Mouse (Mus musculus): ENCODE results near the gene Pax3. TPM values are rescaled to one million over a fixed set of nuclear protein-coding genes. Genes with fewer than 3 reads are reported as not detected.

Gene Pax3
- polyA plus RNA-seq, 1 experiment from 2014 or later, result 4.7 TPM

GRCm38 (mm10) chr1:78143403-78143802, 53.5 kb downstream of the Pax3 start:
- no peak overlapping the region for H3K4me2 ChIP-seq (ENCODE audit: low read depth, low read length, severe bottlenecking)
- no peak overlapping the region for H3K4me3 ChIP-seq (ENCODE audit: low read depth, low read length)
- WGBS, result 6% methylated on average over 6 of the region's 6 CpGs
- H3K27ac ChIP-seq (ENCODE audit: low read depth, low read length), result no peak overlapping the region
- peaks cover 84% of the 10 kb centered on the region for H3K27me3 ChIP-seq (ENCODE audit: control insufficient read depth, insufficient read depth, low read length)
- no peaks in the 10 kb centered on the region for H3K36me3 ChIP-seq (ENCODE audit: control insufficient read depth, insufficient read depth, low read length)
- H3K9me3 ChIP-seq (ENCODE audit: control insufficient read depth, low read length), result no peaks in the 10 kb centered on the region
- ATAC-seq (replicated peaks; ENCODE audit: low FRiP score) (no peak), DNase-seq (ENCODE audit: low spot score) (no peak)
- peaks cover 12% of the 10 kb centered on the region for H3K4me1 ChIP-seq (replicated peaks; ENCODE audit: control insufficient read depth, insufficient read depth, low read length)
- H3K9ac ChIP-seq (ENCODE audit: low read length), result no peak overlapping the region

GRCm38 (mm10) chr1:78142912-78143311, 54.0 kb downstream of the Pax3 start:
- Histone ChIP-seq H3K36me3 (ENCODE audit: control insufficient read depth, insufficient read depth, low read length) (no peaks in the 10 kb centered on the region), H3K9ac (ENCODE audit: low read length) (no peak overlapping the region), H3K9me3 (ENCODE audit: control insufficient read depth, low read length) (no peaks in the 10 kb centered on the region), H3K27ac (ENCODE audit: low read depth, low read length) (no peak overlapping the region), H3K4me2 (ENCODE audit: low read depth, low read length, severe bottlenecking) (no peak overlapping the region), H3K27me3 (ENCODE audit: control insufficient read depth, insufficient read depth, low read length) (peaks cover 83% of the 10 kb centered on the region), H3K4me3 (ENCODE audit: low read depth, low read length) (no peak overlapping the region), H3K4me1 (replicated peaks; ENCODE audit: control insufficient read depth, insufficient read depth, low read length) (peaks cover 12% of the 10 kb centered on the region)
- ATAC-seq (replicated peaks; ENCODE audit: low FRiP score) (no peak), DNase-seq (ENCODE audit: low spot score) (no peak)
- WGBS, result 38% methylated on average over 6 of the region's 6 CpGs

GRCm38 (mm10) chr1:78141741-78142501, 55.0 kb downstream of the Pax3 start:
- 12% methylated on average over 9 of the region's 9 CpGs for WGBS
- Histone ChIP-seq H3K27ac (ENCODE audit: low read depth, low read length) (no peak overlapping the region), H3K4me2 (ENCODE audit: low read depth, low read length, severe bottlenecking) (no peak overlapping the region), H3K36me3 (ENCODE audit: control insufficient read depth, insufficient read depth, low read length) (no peaks in the 10 kb centered on the region), H3K4me3 (ENCODE audit: low read depth, low read length) (no peak overlapping the region), H3K9me3 (ENCODE audit: control insufficient read depth, low read length) (no peaks in the 10 kb centered on the region), H3K9ac (ENCODE audit: low read length) (no peak overlapping the region), H3K27me3 (ENCODE audit: control insufficient read depth, insufficient read depth, low read length) (peaks cover 88% of the 10 kb centered on the region), H3K4me1 (replicated peaks; ENCODE audit: control insufficient read depth, insufficient read depth, low read length) (peaks cover 12% of the 10 kb centered on the region)
- DNase-seq (ENCODE audit: low spot score) (no peak), ATAC-seq (replicated peaks; ENCODE audit: low FRiP score) (no peak)

GRCm38 (mm10) chr1:78141314-78141713, 55.6 kb downstream of the Pax3 start:
- ATAC-seq (replicated peaks; ENCODE audit: low FRiP score) (no peak), DNase-seq (ENCODE audit: low spot score) (no peak)
- WGBS, result 1% methylated on average over 7 of the region's 7 CpGs
- H3K9me3 ChIP-seq (ENCODE audit: control insufficient read depth, low read length), result no peaks in the 10 kb centered on the region
- H3K4me1 ChIP-seq (replicated peaks; ENCODE audit: control insufficient read depth, insufficient read depth, low read length), result peaks cover 9% of the 10 kb centered on the region
- H3K4me2 ChIP-seq (ENCODE audit: low read depth, low read length, severe bottlenecking), result no peak overlapping the region
- H3K9ac ChIP-seq (ENCODE audit: low read length), result no peak overlapping the region
- H3K27me3 ChIP-seq (ENCODE audit: control insufficient read depth, insufficient read depth, low read length), result peaks cover 86% of the 10 kb centered on the region
- H3K4me3 ChIP-seq (ENCODE audit: low read depth, low read length), result no peak overlapping the region
- H3K27ac ChIP-seq (ENCODE audit: low read depth, low read length), result no peak overlapping the region
- H3K36me3 ChIP-seq (ENCODE audit: control insufficient read depth, insufficient read depth, low read length), result no peaks in the 10 kb centered on the region

- Histone ChIP-seq H3K4me1 (replicated peaks; ENCODE audit: control insufficient read depth, insufficient read depth, low read length) (peaks cover 9% of the 10 kb centered on the region), H3K9me3 (ENCODE audit: control insufficient read depth, low read length) (no peaks in the 10 kb centered on the region), H3K9ac (ENCODE audit: low read length) (no peak overlapping the region), H3K4me2 (ENCODE audit: low read depth, low read length, severe bottlenecking) (no peak overlapping the region), H3K36me3 (ENCODE audit: control insufficient read depth, insufficient read depth, low read length) (no peaks in the 10 kb centered on the region), H3K27me3 (ENCODE audit: control insufficient read depth, insufficient read depth, low read length) (peaks cover 83% of the 10 kb centered on the region), H3K27ac (ENCODE audit: low read depth, low read length) (no peak overlapping the region), H3K4me3 (ENCODE audit: low read depth, low read length) (no peak overlapping the region)
- DNase-seq (ENCODE audit: low spot score), result peak; percentile 57
- WGBS, result under 1% methylated on average over 14 of the region's 14 CpGs
- peak; percentile 49; the same call in 1 of the 2 replicates for ATAC-seq (replicated peaks; ENCODE audit: low FRiP score)
These were observed 56.2 kb downstream of the Pax3 start for GRCm38 (mm10) chr1:78140505-78141303.

GRCm38 (mm10) chr1:78139287-78139686, 57.6 kb downstream of the Pax3 start:
- Histone ChIP-seq H3K4me2 (ENCODE audit: low read depth, low read length, severe bottlenecking) (no peak overlapping the region), H3K36me3 (ENCODE audit: control insufficient read depth, insufficient read depth, low read length) (no peaks in the 10 kb centered on the region), H3K9me3 (ENCODE audit: control insufficient read depth, low read length) (no peaks in the 10 kb centered on the region), H3K4me1 (replicated peaks; ENCODE audit: control insufficient read depth, insufficient read depth, low read length) (peaks cover 9% of the 10 kb centered on the region), H3K4me3 (ENCODE audit: low read depth, low read length) (no peak overlapping the region), H3K27me3 (ENCODE audit: control insufficient read depth, insufficient read depth, low read length) (peaks cover 82% of the 10 kb centered on the region), H3K9ac (ENCODE audit: low read length) (no peak overlapping the region), H3K27ac (ENCODE audit: low read depth, low read length) (no peak overlapping the region)
- WGBS, result 2% methylated on average over 11 of the region's 11 CpGs
- ATAC-seq (replicated peaks; ENCODE audit: low FRiP score) (no peak), DNase-seq (ENCODE audit: low spot score) (no peak)

GRCm38 (mm10) chr1:78129267-78129666, 67.7 kb downstream of the Pax3 start:
- H3K9me3 ChIP-seq (ENCODE audit: control insufficient read depth, low read length), result no peaks in the 10 kb centered on the region
- ATAC-seq (replicated peaks; ENCODE audit: low FRiP score) (no peak), DNase-seq (ENCODE audit: low spot score) (no peak)
- no peak overlapping the region for H3K27ac ChIP-seq (ENCODE audit: low read depth, low read length)
- no peaks in the 10 kb centered on the region for H3K36me3 ChIP-seq (ENCODE audit: control insufficient read depth, insufficient read depth, low read length)
- 70% methylated on average over 5 of the region's 5 CpGs for WGBS
- no peak overlapping the region for H3K4me2 ChIP-seq (ENCODE audit: low read depth, low read length, severe bottlenecking)
- H3K4me1 ChIP-seq (replicated peaks; ENCODE audit: control insufficient read depth, insufficient read depth, low read length), result no peaks in the 10 kb centered on the region
- no peak overlapping the region for H3K4me3 ChIP-seq (ENCODE audit: low read depth, low read length)
- no peak overlapping the region for H3K9ac ChIP-seq (ENCODE audit: low read length)
- peaks cover 6% of the 10 kb centered on the region; the same call in 1 of the 2 replicates for H3K27me3 ChIP-seq (ENCODE audit: control insufficient read depth, insufficient read depth, low read length)

- Histone ChIP-seq H3K9ac (ENCODE audit: low read length) (no peak overlapping the region), H3K36me3 (ENCODE audit: control insufficient read depth, insufficient read depth, low read length) (no peaks in the 10 kb centered on the region), H3K4me3 (ENCODE audit: low read depth, low read length) (no peak overlapping the region), H3K27me3 (ENCODE audit: control insufficient read depth, insufficient read depth, low read length) (peaks cover 13% of the 10 kb centered on the region), H3K9me3 (ENCODE audit: control insufficient read depth, low read length) (no peaks in the 10 kb centered on the region), H3K4me2 (ENCODE audit: low read depth, low read length, severe bottlenecking) (no peak overlapping the region), H3K27ac (ENCODE audit: low read depth, low read length) (no peak overlapping the region), H3K4me1 (replicated peaks; ENCODE audit: control insufficient read depth, insufficient read depth, low read length) (no peaks in the 10 kb centered on the region)
- no peak for ATAC-seq (replicated peaks; ENCODE audit: low FRiP score)
- no peak for DNase-seq (ENCODE audit: low spot score)
- 7% methylated on average over 10 of the region's 10 CpGs for WGBS
These were observed 76.9 kb downstream of the Pax3 start for GRCm38 (mm10) chr1:78119899-78120560.
